ENCODE assay signal across 9 mouse cellular contexts in genomic region chr7:142093696-142094240, GRCm38 (mm10). TPM values are rescaled to one million over a fixed set of nuclear protein-coding genes. Genes with fewer than 3 reads are reported as not detected.
DNase-seq lines count a peak whose midpoint lies in the region; ATAC-seq and TF ChIP-seq lines count a peak whose summit lies in the region.
"Had no signal": no experiment of that assay in that cellular context is flagged by ENCODE, and none has a peak within 500 bp of the region (broad histone marks: within the 10 kb centered on the region; RNA-seq: fewer than 3 reads in every experiment).

No protein-coding gene starts in this region.

- peak overlapping the region; percentile 98 for H3K9ac ChIP-seq in forebrain, embryonic 16.5 days (replicated peaks; ENCODE audit: low read depth, low read length)
- H3K9ac ChIP-seq in liver, postnatal 0 days (replicated peaks), result peak overlapping the region; percentile 84

- peak; percentile 92 for DNase-seq in heart, adult 11 months
- no peak for DNase-seq in heart, postnatal 25 days (ENCODE audit: low spot score)
- DNase-seq in liver, postnatal 0 days, result peak; percentile 13
- no peak for DNase-seq in embryo, embryonic 10.5 days (ENCODE audit: low spot score)
- no peak for DNase-seq in right cerebral cortex, postnatal 25 days
- no peak for DNase-seq in right cerebral cortex, adult 2 months (ENCODE audit: low spot score in 2 of 2)

- H3K36me3 ChIP-seq in E14TG2a.4 (ENCODE audit: insufficient read depth, low read length), result no peaks in the 10 kb centered on the region
- no peaks in the 10 kb centered on the region for H3K36me3 ChIP-seq in forebrain, embryonic 16.5 days (ENCODE audit: control insufficient read depth, insufficient read depth)
- no peaks in the 10 kb centered on the region for H3K36me3 ChIP-seq in liver, postnatal 0 days (replicated peaks; ENCODE audit: insufficient read depth, low read length)

- ATAC-seq in forebrain, embryonic 16.5 days, result no peak
- ATAC-seq in liver, postnatal 0 days, result no peak

- peak overlapping the region; percentile 85 for H3K4me3 ChIP-seq in E14TG2a.4 (replicated peaks; ENCODE audit: low read length)
- peak overlapping the region; percentile 81 for H3K4me3 ChIP-seq in forebrain, embryonic 16.5 days (replicated peaks; ENCODE audit: low read length)
- peak overlapping the region; percentile 67 for H3K4me3 ChIP-seq in liver, postnatal 0 days (ENCODE audit: low read depth, low read length)

- no peak for TF ChIP-seq CTCF in E14TG2a.4 (conservative IDR thresholded peaks at IDR 0.05; ENCODE audit: low read length)
- no peak for TF ChIP-seq CTCF in liver, postnatal 0 days (IDR thresholded peaks at IDR 0.05; ENCODE audit: low read depth)

- H3K27ac ChIP-seq in forebrain, embryonic 16.5 days (ENCODE audit: low read length), result peak overlapping the region; percentile 94; the same call in 1 of the 2 replicates
- H3K27ac ChIP-seq in liver, postnatal 0 days (ENCODE audit: low read depth), result peak overlapping the region; percentile 16; the same call in 1 of the 2 replicates

- intact Hi-C loops in heart, postnatal 25 days (cut with DNase I), result no loop called here

- peaks cover 86% of the 10 kb centered on the region for H3K27me3 ChIP-seq in E14TG2a.4 (ENCODE audit: insufficient read depth, low read length)
- H3K27me3 ChIP-seq in forebrain, embryonic 16.5 days (replicated peaks; ENCODE audit: control insufficient read depth, insufficient read depth, low read length), result no peaks in the 10 kb centered on the region; the same call in 1 of the 2 replicates
- peaks cover 61% of the 10 kb centered on the region for H3K27me3 ChIP-seq in liver, postnatal 0 days (ENCODE audit: insufficient read depth, low read length)

- TF ChIP-seq EP300 in liver, postnatal 0 days (IDR thresholded peaks at IDR 0.05; ENCODE audit: low read depth), result no peak

- WGBS in forebrain, embryonic 16.5 days, result 22% methylated on average over 6 of the region's 6 CpGs
- 34% methylated on average over 6 of the region's 6 CpGs for WGBS in liver, postnatal 0 days (ENCODE audit: insufficient replicate concordance)

- H3K9me3 ChIP-seq in E14TG2a.4 (ENCODE audit: low read length), result no peaks in the 10 kb centered on the region
- no peaks in the 10 kb centered on the region for H3K9me3 ChIP-seq in forebrain, embryonic 16.5 days (ENCODE audit: control insufficient read depth, low read length)
- H3K9me3 ChIP-seq in liver, postnatal 0 days (ENCODE audit: low read length), result no peaks in the 10 kb centered on the region

- peaks cover 17% of the 10 kb centered on the region for H3K4me1 ChIP-seq in E14TG2a.4 (replicated peaks; ENCODE audit: low read depth, low read length)
- H3K4me1 ChIP-seq in forebrain, embryonic 16.5 days (replicated peaks; ENCODE audit: control insufficient read depth, insufficient read depth, low read length), result peaks cover 62% of the 10 kb centered on the region
- peaks cover 38% of the 10 kb centered on the region for H3K4me1 ChIP-seq in liver, postnatal 0 days (ENCODE audit: insufficient read depth)

- peak overlapping the region; percentile 72 for H3K4me2 ChIP-seq in forebrain, embryonic 16.5 days (ENCODE audit: low read length)
- H3K4me2 ChIP-seq in liver, postnatal 0 days (ENCODE audit: low read depth, low read length), result peak overlapping the region; percentile 88

RNA-seq across cellular contexts. Expression of gene Dusp8, which starts 1.9 kb away (rescaled TPM):
- total RNA-seq in heart, postnatal 25 days (2021), result 10 to 100 TPM; 39.7 to 53.5 TPM
- 84.9 and 98.7 TPM in 2 replicates for polyA plus RNA-seq in forebrain, embryonic 16.5 days (2015; fragmentation: Nextera tagmentation; extraction: Ambion mirVana)
- polyA plus RNA-seq in liver, postnatal 0 days (2015; fragmentation: Nextera tagmentation; extraction: Ambion mirVana), result 1.8 TPM in 2 replicates

RNA-seq across cellular contexts. Expression of gene Gm45618, which starts 26.8 kb away (rescaled TPM):
- not detected for total RNA-seq in heart, postnatal 25 days (2021)
- 0.34 TPM in 1 of 2 replicates, not detected in the other for polyA plus RNA-seq in forebrain, embryonic 16.5 days (2015; fragmentation: Nextera tagmentation; extraction: Ambion mirVana)
- not detected in 2 replicates for polyA plus RNA-seq in liver, postnatal 0 days (2015; fragmentation: Nextera tagmentation; extraction: Ambion mirVana)
- total RNA-seq: common myeloid progenitor, adult 5-6 weeks had no signal

RNA-seq across cellular contexts. Expression of gene Mob2, which starts 32.9 kb away (rescaled TPM):
- 10 to 100 TPM; 40.2 to 40.7 TPM for total RNA-seq in heart, postnatal 25 days (2021)
- 53.2 and 54.2 TPM in 2 replicates for polyA plus RNA-seq in forebrain, embryonic 16.5 days (2015; fragmentation: Nextera tagmentation; extraction: Ambion mirVana)
- 38.5 and 40.8 TPM in 2 replicates for polyA plus RNA-seq in liver, postnatal 0 days (2015; fragmentation: Nextera tagmentation; extraction: Ambion mirVana)

RNA-seq across cellular contexts. Expression of gene Gm39115, which starts 42.1 kb away (rescaled TPM):
- total RNA-seq in heart, postnatal 25 days (2021), result not detected
- not detected in 2 replicates for polyA plus RNA-seq in forebrain, embryonic 16.5 days (2015; fragmentation: Nextera tagmentation; extraction: Ambion mirVana)
- not detected in 2 replicates for polyA plus RNA-seq in liver, postnatal 0 days (2015; fragmentation: Nextera tagmentation; extraction: Ambion mirVana)
- total RNA-seq: common myeloid progenitor, adult 5-6 weeks had no signal

RNA-seq across cellular contexts. Expression of gene Gm45337, which starts 50.6 kb away (rescaled TPM):
- total RNA-seq in heart, postnatal 25 days (2021), result not detected
- polyA plus RNA-seq in forebrain, embryonic 16.5 days (2015; fragmentation: Nextera tagmentation; extraction: Ambion mirVana), result not detected in 2 replicates
- polyA plus RNA-seq in liver, postnatal 0 days (2015; fragmentation: Nextera tagmentation; extraction: Ambion mirVana), result not detected in 2 replicates
- total RNA-seq: common myeloid progenitor, adult 5-6 weeks had no signal

Comparison
In these comparisons a context has a peak if more than half of its experiments do, and no peak if none do; other contexts are left out.
1. DNase-seq: peak in heart, adult 11 months (single experiment) and liver, postnatal 0 days (single experiment); none in heart, postnatal 25 days (single experiment), embryo, embryonic 10.5 days (single experiment), right cerebral cortex, postnatal 25 days (single experiment) and right cerebral cortex, adult 2 months (0 of 2).
2. RNA of gene Dusp8, which starts 1.9 kb away (polyA plus RNA-seq): 84.9 to 98.7 TPM in forebrain, embryonic 16.5 days; 1.8 TPM in liver, postnatal 0 days; every median in the first group is over 10 times any median in the second.
3. Peak in every context shown above with its lines, with median percentiles within 50 percentile points of each other: H3K4me3 ChIP-seq.